8 mouse cellular contexts compared by ENCODE assay signal in genomic region chr1:180813409-180813884, GRCm38 (mm10). TPM values are rescaled to one million over a fixed set of nuclear protein-coding genes. Genes with fewer than 3 reads are reported as not detected.
DNase-seq lines count a peak whose midpoint lies in the region; ATAC-seq and TF ChIP-seq lines count a peak whose summit lies in the region.

No protein-coding gene starts in this region.

- peaks cover 56% of the 10 kb centered on the region for H3K4me1 ChIP-seq in E14TG2a.4 (replicated peaks; ENCODE audit: low read depth, low read length)
- H3K4me1 ChIP-seq in forebrain, embryonic 12.5 days: peaks cover 39% of the 10 kb centered on the region
- peaks cover 11% of the 10 kb centered on the region for H3K4me1 ChIP-seq in heart, postnatal 0 days (ENCODE audit: control insufficient read depth, insufficient read depth)
- peaks cover 62% of the 10 kb centered on the region for H3K4me1 ChIP-seq in liver, embryonic 15.5 days (replicated peaks)
- peaks cover 11% of the 10 kb centered on the region; the same call in 1 of the 2 replicates for H3K4me1 ChIP-seq in neural tube, embryonic 11.5 days (ENCODE audit: control insufficient read depth, insufficient read depth, low read length)
- H3K4me1 ChIP-seq in stomach, embryonic 16.5 days (ENCODE audit: control insufficient read depth, insufficient read depth, low read length): peaks cover 22% of the 10 kb centered on the region

- no peaks in the 10 kb centered on the region for H3K9me3 ChIP-seq in E14TG2a.4 (ENCODE audit: low read length)
- H3K9me3 ChIP-seq in forebrain, embryonic 12.5 days: no peaks in the 10 kb centered on the region
- no peaks in the 10 kb centered on the region for H3K9me3 ChIP-seq in heart, postnatal 0 days (replicated peaks; ENCODE audit: control insufficient read depth, low read length)
- H3K9me3 ChIP-seq in liver, embryonic 15.5 days (replicated peaks): no peaks in the 10 kb centered on the region
- H3K9me3 ChIP-seq in neural tube, embryonic 11.5 days (ENCODE audit: control insufficient read depth, low read length): no peaks in the 10 kb centered on the region
- H3K9me3 ChIP-seq in stomach, embryonic 16.5 days (replicated peaks; ENCODE audit: control insufficient read depth, low read length): no peaks in the 10 kb centered on the region

- H3K4me2 ChIP-seq in forebrain, embryonic 12.5 days: peak overlapping the region; percentile 72
- H3K4me2 ChIP-seq in heart, postnatal 0 days (ENCODE audit: low read depth, low read length): peak overlapping the region; percentile 81
- peak overlapping the region; percentile 77 for H3K4me2 ChIP-seq in liver, embryonic 15.5 days
- peak overlapping the region; percentile 78 for H3K4me2 ChIP-seq in neural tube, embryonic 11.5 days (ENCODE audit: low read depth)
- peak overlapping the region; percentile 55 for H3K4me2 ChIP-seq in stomach, embryonic 16.5 days (ENCODE audit: low read depth, low read length)

- peak; percentile 95 for ATAC-seq in forebrain, embryonic 12.5 days (ENCODE audit: low FRiP score)
- ATAC-seq in heart, postnatal 0 days (ENCODE audit: insufficient read depth, low read depth): peak; percentile 94
- ATAC-seq in liver, embryonic 15.5 days (ENCODE audit: insufficient read depth): peak; percentile 82
- ATAC-seq in neural tube, embryonic 11.5 days (ENCODE audit: insufficient read depth, low FRiP score, low TSS enrichment): peak; percentile 95
- ATAC-seq in stomach, embryonic 16.5 days (ENCODE audit: insufficient read depth, low FRiP score): peak; percentile 97

- H3K27me3 ChIP-seq in E14TG2a.4 (ENCODE audit: insufficient read depth, low read length): no peaks in the 10 kb centered on the region
- H3K27me3 ChIP-seq in forebrain, embryonic 12.5 days: no peaks in the 10 kb centered on the region
- H3K27me3 ChIP-seq in heart, postnatal 0 days (ENCODE audit: control insufficient read depth, insufficient read depth, low read length): no peaks in the 10 kb centered on the region
- no peaks in the 10 kb centered on the region for H3K27me3 ChIP-seq in liver, embryonic 15.5 days
- H3K27me3 ChIP-seq in neural tube, embryonic 11.5 days (ENCODE audit: control insufficient read depth, insufficient read depth, low read length): no peaks in the 10 kb centered on the region
- H3K27me3 ChIP-seq in stomach, embryonic 16.5 days (ENCODE audit: control insufficient read depth, insufficient read depth, low read length): no peaks in the 10 kb centered on the region

- DNase-seq in c-Kit-positive CD71-positive TER-119-positive erythroid progenitor cells, embryonic 14.5 days (ENCODE audit: low spot score): peak; percentile 91
- DNase-seq in heart, postnatal 0 days (ENCODE audit: low spot score): peak; percentile 88
- DNase-seq in kidney, postnatal 4 days: peak; percentile 96 to 98
- peak; percentile 94 for DNase-seq in neural tube, embryonic 11.5 days (ENCODE audit: low spot score)

- H3K27ac ChIP-seq in forebrain, embryonic 12.5 days: peak overlapping the region; percentile 99
- peak overlapping the region; percentile 100 for H3K27ac ChIP-seq in heart, postnatal 0 days (ENCODE audit: low read depth)
- H3K27ac ChIP-seq in liver, embryonic 15.5 days (replicated peaks): peak overlapping the region; percentile 100
- H3K27ac ChIP-seq in neural tube, embryonic 11.5 days (ENCODE audit: low read depth, low read length): peak overlapping the region; percentile 99
- H3K27ac ChIP-seq in stomach, embryonic 16.5 days (ENCODE audit: low read length): peak overlapping the region; percentile 100

- H3K4me3 ChIP-seq in E14TG2a.4 (replicated peaks; ENCODE audit: low read length): peak overlapping the region; percentile 97
- peak overlapping the region; percentile 91 for H3K4me3 ChIP-seq in forebrain, embryonic 12.5 days (replicated peaks)
- H3K4me3 ChIP-seq in heart, postnatal 0 days (ENCODE audit: low read depth, low read length): peak overlapping the region; percentile 100
- peak overlapping the region; percentile 77 for H3K4me3 ChIP-seq in liver, embryonic 15.5 days (replicated peaks)
- H3K4me3 ChIP-seq in neural tube, embryonic 11.5 days (ENCODE audit: low read depth, low read length): peak overlapping the region; percentile 99
- peak overlapping the region; percentile 88 for H3K4me3 ChIP-seq in stomach, embryonic 16.5 days (replicated peaks; ENCODE audit: low read length)

- H3K9ac ChIP-seq in forebrain, embryonic 12.5 days: peak overlapping the region; percentile 99
- H3K9ac ChIP-seq in heart, postnatal 0 days (replicated peaks; ENCODE audit: low read depth, low read length): peak overlapping the region; percentile 100
- H3K9ac ChIP-seq in liver, embryonic 15.5 days: peak overlapping the region; percentile 94
- H3K9ac ChIP-seq in neural tube, embryonic 11.5 days (ENCODE audit: low read length): peak overlapping the region; percentile 100
- peak overlapping the region; percentile 100 for H3K9ac ChIP-seq in stomach, embryonic 16.5 days (ENCODE audit: low read length)

- no peak for TF ChIP-seq CTCF in E14TG2a.4 (conservative IDR thresholded peaks at IDR 0.05; ENCODE audit: low read length)
- TF ChIP-seq CTCF in heart, postnatal 0 days (IDR thresholded peaks at IDR 0.05; ENCODE audit: low read depth): no peak

- peak; percentile 65 for TF ChIP-seq EP300 in heart, postnatal 0 days (IDR thresholded peaks at IDR 0.05; ENCODE audit: low read depth)

- H3K36me3 ChIP-seq in E14TG2a.4 (ENCODE audit: insufficient read depth, low read length): peaks cover 30% of the 10 kb centered on the region
- peaks cover 22% of the 10 kb centered on the region for H3K36me3 ChIP-seq in forebrain, embryonic 12.5 days (replicated peaks)
- peaks cover 18% of the 10 kb centered on the region for H3K36me3 ChIP-seq in heart, postnatal 0 days (replicated peaks; ENCODE audit: control insufficient read depth, insufficient read depth, low read length)
- peaks cover 27% of the 10 kb centered on the region for H3K36me3 ChIP-seq in liver, embryonic 15.5 days (replicated peaks)
- H3K36me3 ChIP-seq in neural tube, embryonic 11.5 days (ENCODE audit: control insufficient read depth, insufficient read depth, low read length): peaks cover 10% of the 10 kb centered on the region
- peaks cover 8% of the 10 kb centered on the region; the same call in 1 of the 2 replicates for H3K36me3 ChIP-seq in stomach, embryonic 16.5 days (ENCODE audit: control insufficient read depth, insufficient read depth, low read length)

- WGBS in forebrain, embryonic 12.5 days: 1% methylated on average over 51 of the region's 65 CpGs
- 1% methylated on average over 29 of the region's 65 CpGs for WGBS in heart, postnatal 0 days
- 2% methylated on average over 65 of the region's 65 CpGs for WGBS in liver, embryonic 15.5 days (ENCODE audit: insufficient replicate concordance)
- whole genome bisulfite sequencing in neural tube, embryonic 11.5 days: under 1% methylated on average over 33 of the region's 65 CpGs
- WGBS in stomach, embryonic 16.5 days: 1% methylated on average over 57 of the region's 65 CpGs

RNA-seq across cellular contexts. Expression of gene H3f3a, which starts 0.3 kb away (rescaled TPM):
- 3,507 and 3,679 TPM in 2 replicates for polyA plus RNA-seq in forebrain, embryonic 12.5 days (2016; fragmentation: Nextera tagmentation; extraction: Ambion mirVana)
- total RNA-seq in heart, postnatal 0 days (2014; rRNA removed; ENCODE audit: low replicate concordance): 1,123 and 1,337 TPM in 2 replicates
- polyA plus RNA-seq in heart, postnatal 0 days (2015; fragmentation: Nextera tagmentation; extraction: Ambion mirVana): 1,661 and 1,734 TPM in 2 replicates
- polyA plus RNA-seq in liver, embryonic 15.5 days (2015; fragmentation: Nextera tagmentation; extraction: Ambion mirVana): 2,115 and 2,296 TPM in 2 replicates
- polyA plus RNA-seq in neural tube, embryonic 11.5 days (2014; fragmentation: Nextera tagmentation; extraction: Ambion mirVana): 3,301 and 3,463 TPM in 2 replicates
- 1,948 and 2,131 TPM in 2 replicates for polyA plus RNA-seq in stomach, embryonic 16.5 days (2015; fragmentation: Nextera tagmentation; extraction: Ambion mirVana)

RNA-seq across cellular contexts. Expression of gene Sde2, which starts 37.5 kb away (rescaled TPM):
- polyA plus RNA-seq in forebrain, embryonic 12.5 days (2016; fragmentation: Nextera tagmentation; extraction: Ambion mirVana): 39.0 and 39.1 TPM in 2 replicates
- total RNA-seq in heart, postnatal 0 days (2014; rRNA removed; ENCODE audit: low replicate concordance): 9.8 and 16.9 TPM in 2 replicates
- polyA plus RNA-seq in heart, postnatal 0 days (2015; fragmentation: Nextera tagmentation; extraction: Ambion mirVana): 14.4 and 15.8 TPM in 2 replicates
- 21.8 and 22.4 TPM in 2 replicates for polyA plus RNA-seq in liver, embryonic 15.5 days (2015; fragmentation: Nextera tagmentation; extraction: Ambion mirVana)
- 34.7 and 37.8 TPM in 2 replicates for polyA plus RNA-seq in neural tube, embryonic 11.5 days (2014; fragmentation: Nextera tagmentation; extraction: Ambion mirVana)
- 34.9 and 36.5 TPM in 2 replicates for polyA plus RNA-seq in stomach, embryonic 16.5 days (2015; fragmentation: Nextera tagmentation; extraction: Ambion mirVana)

Comparison
In these comparisons a context has a peak if more than half of its experiments do, and no peak if none do; other contexts are left out.
1. Peak in every context shown above with its lines: DNase-seq, ATAC-seq, H3K4me3 ChIP-seq and H3K27ac ChIP-seq.